Mouse (Mus musculus) hindbrain, postnatal 0 days (tissue): ENCODE measurements around the gene Htr3b. TPM values are rescaled to one million over a fixed set of nuclear protein-coding genes. Genes with fewer than 3 reads are reported as not detected.

Experiments used
- ATAC-seq: fragments of 200-750 bp; cut with Nextera tagmentation; 2 replicates; pipeline ENCODE4 v1.8.0; 2017; ENCODE audit warnings: mild to moderate bottlenecking, moderate TSS enrichment, moderate library complexity
- DNase-seq: peaks from one replicate; pipeline ENCODE4 v3.0.0-alpha.2; 2015; ENCODE audit warnings: low spot score
- H3K27ac ChIP-seq: fragments of 300-500 bp; sonication (generic); 2 replicates; pipeline ENCODE4 v1.5.1; 2014; ENCODE audit warnings: mild to moderate bottlenecking
- H3K27me3 ChIP-seq: fragments of 300-500 bp; sonication (generic); 2 replicates; pipeline ENCODE4 v1.6.1; 2014; ENCODE audit warnings: low read length, mixed read lengths; ENCODE audit not compliant: insufficient read depth
- H3K36me3 ChIP-seq: fragments of 300-500 bp; sonication (generic); 2 replicates; pipeline ENCODE4 v1.6.1; 2014; ENCODE audit warnings: low read length, mixed read lengths; ENCODE audit not compliant: insufficient read depth
- H3K4me1 ChIP-seq: fragments of 300-500 bp; sonication (generic); 2 replicates; pipeline ENCODE4 v1.6.1; 2014; ENCODE audit warnings: antibody characterized with exemption, low read length, mixed read lengths; ENCODE audit not compliant: insufficient read depth
- H3K4me2 ChIP-seq: fragments of 300-500 bp; sonication (generic); 2 replicates; pipeline ENCODE4 v1.6.1; 2014; ENCODE audit warnings: low read depth, mild to moderate bottlenecking, low read length, moderate library complexity, mixed read lengths
- H3K4me3 ChIP-seq: fragments of 300-500 bp; sonication (generic); 2 replicates; pipeline ENCODE4 v1.5.1; 2014; ENCODE audit warnings: low read length
- H3K9ac ChIP-seq: fragments of 300-500 bp; sonication (generic); replicated peaks from 2 replicates; pipeline ENCODE4 v1.6.1; 2014; ENCODE audit warnings: mild to moderate bottlenecking, low read length, moderate library complexity, mixed read lengths
- H3K9me3 ChIP-seq: fragments of 300-500 bp; sonication (generic); 2 replicates; pipeline ENCODE4 v1.6.1; 2016; ENCODE audit warnings: low read length, mixed read lengths
- CTCF ChIP-seq: IDR thresholded peaks from 2 replicates; pipeline ENCODE4 v1.5.1; 2016; ENCODE audit warnings: antibody characterized with exemption, control low read depth, low read depth
- WGBS: fragments of 180-500 bp; shearing (Covaris S2); extraction: QIAGEN DNeasy Blood & Tissue Kit; methylation state at CpG from one replicate; pipeline ENCODE4 v1.1.7; 2014; 5-methylcytosine and 5-hydroxymethylcytosine counted together
- polyA plus RNA-seq: library from polyadenylated mRNA; unstranded; fragments of >200 nt; fragmentation: Nextera tagmentation; extraction: Ambion mirVana; gene quantifications from 2 replicates; pipeline ENCODE4 v1.2.1, GENCODE M21; 2015
- total RNA-seq: library from RNA; depleted of rRNA; stranded (reverse); fragments of >200 nt; gene quantifications from 2 replicates; pipeline ENCODE4 v1.2.3, GENCODE M21; 2014; rRNA removed

Htr3b gene
- total RNA-seq (0.16 TPM in 1 of 2 replicates, not detected in the other), polyA plus RNA-seq (0.19 and 0.25 TPM in 2 replicates)

DNA sequence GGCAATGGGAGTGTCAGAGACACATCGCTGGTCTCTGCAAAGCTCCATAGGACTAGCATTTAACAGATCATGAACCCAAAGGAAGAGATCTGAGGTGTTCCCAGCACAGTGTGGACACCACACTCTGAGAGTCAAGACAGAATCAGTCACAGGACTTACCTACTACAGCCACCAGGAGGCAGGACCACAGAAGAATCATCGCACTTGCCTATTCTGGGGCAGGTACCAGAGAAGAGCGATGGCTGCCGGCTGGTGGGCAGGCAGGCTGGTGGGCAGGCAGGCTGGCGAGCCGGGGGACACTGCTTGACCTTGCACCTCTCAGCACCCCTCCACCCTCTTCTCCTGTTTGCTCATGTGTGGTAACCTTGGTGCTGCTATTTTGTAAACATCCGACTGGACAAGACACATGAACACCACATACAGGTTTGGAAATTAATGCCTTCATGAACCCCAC, at the start of gene Htr3b:
Gene Htr3b, minus strand, starts transcription at position 404 of the 454 bp plus-strand sequence.
- Histone ChIP-seq H3K4me1 (no peaks in the 10 kb centered on the region), H3K27ac (no peak within 1 kb of the TSS), H3K9me3 (no peaks in the 10 kb centered on the region), H3K27me3 (no peaks in the 10 kb centered on the region), H3K4me3 (no peak within 1 kb of the TSS), H3K36me3 (no peaks in the 10 kb centered on the region), H3K4me2 (no peak within 1 kb of the TSS), H3K9ac (no peak within 1 kb of the TSS)
- DNase-seq (no peak), ATAC-seq (no peak)
- peak; percentile 48; the same call in 1 of the 2 replicates for TF ChIP-seq CTCF
- 76% methylated on average over 7 of the region's 7 CpGs for WGBS

DNA sequence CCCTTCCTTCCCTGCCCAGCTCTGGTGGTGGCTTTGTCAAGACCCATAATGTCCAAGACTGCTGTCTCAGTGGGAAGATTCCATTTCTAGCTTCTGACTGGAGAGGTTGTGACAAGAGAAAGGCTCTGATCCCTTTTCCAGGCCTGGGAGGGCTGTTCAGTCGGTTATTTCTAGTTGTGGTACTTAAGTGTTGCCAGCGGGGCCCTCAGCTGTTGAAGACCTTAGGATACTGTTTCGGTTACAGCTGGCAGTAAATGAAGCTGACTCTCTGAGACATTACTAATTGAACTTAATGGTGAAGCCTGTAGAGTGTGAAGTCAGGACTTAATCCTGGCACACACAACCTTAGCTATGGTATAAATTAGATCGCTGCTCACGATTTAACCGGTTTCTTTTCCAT, 34.5 kb upstream of the Htr3b start:
- DNase-seq (no peak), ATAC-seq (no peak)
- H3K4me3 ChIP-seq, result no peak overlapping the region
- no peaks in the 10 kb centered on the region for H3K9me3 ChIP-seq
- no peak overlapping the region for H3K27ac ChIP-seq
- no peaks in the 10 kb centered on the region for H3K27me3 ChIP-seq
- TF ChIP-seq CTCF, result no peak
- H3K4me1 ChIP-seq, result no peaks in the 10 kb centered on the region
- no peak overlapping the region for H3K9ac ChIP-seq
- 84% methylated on average over 6 of the region's 6 CpGs for WGBS
- no peak overlapping the region for H3K4me2 ChIP-seq
- H3K36me3 ChIP-seq, result peaks cover 16% of the 10 kb centered on the region; the same call in 1 of the 2 replicates

DNA sequence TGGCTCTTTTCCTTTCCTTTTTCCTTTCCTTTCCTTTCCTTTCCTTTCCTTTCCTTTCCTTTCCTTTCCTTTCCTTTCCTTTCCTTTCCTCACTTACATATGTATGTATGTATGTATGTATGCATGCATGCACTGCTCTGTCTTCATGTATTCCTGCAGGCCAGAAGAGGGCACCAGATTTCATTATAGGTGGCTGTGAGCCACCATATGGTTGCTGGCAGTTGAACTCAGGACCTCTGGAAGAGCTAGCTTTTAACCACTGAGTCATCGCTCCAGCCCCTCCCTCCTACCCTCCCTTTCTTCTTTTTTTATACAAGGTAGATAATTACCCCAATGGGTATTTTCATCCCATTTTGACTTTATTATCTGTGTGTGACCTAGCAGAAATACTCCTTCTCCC, 30.9 kb upstream of the Htr3b start:
- Histone ChIP-seq H3K27ac (no peak overlapping the region), H3K36me3 (no peaks in the 10 kb centered on the region), H3K4me1 (no peaks in the 10 kb centered on the region; the same call in 1 of the 2 replicates), H3K27me3 (no peaks in the 10 kb centered on the region), H3K4me2 (no peak overlapping the region), H3K4me3 (no peak overlapping the region), H3K9me3 (no peaks in the 10 kb centered on the region), H3K9ac (no peak overlapping the region)
- ATAC-seq, result no peak
- peak; percentile 23; the same call in 1 of the 2 replicates for TF ChIP-seq CTCF
- WGBS, result 100% methylated on average over 1 of the region's 1 CpGs
- DNase-seq, result no peak

DNA sequence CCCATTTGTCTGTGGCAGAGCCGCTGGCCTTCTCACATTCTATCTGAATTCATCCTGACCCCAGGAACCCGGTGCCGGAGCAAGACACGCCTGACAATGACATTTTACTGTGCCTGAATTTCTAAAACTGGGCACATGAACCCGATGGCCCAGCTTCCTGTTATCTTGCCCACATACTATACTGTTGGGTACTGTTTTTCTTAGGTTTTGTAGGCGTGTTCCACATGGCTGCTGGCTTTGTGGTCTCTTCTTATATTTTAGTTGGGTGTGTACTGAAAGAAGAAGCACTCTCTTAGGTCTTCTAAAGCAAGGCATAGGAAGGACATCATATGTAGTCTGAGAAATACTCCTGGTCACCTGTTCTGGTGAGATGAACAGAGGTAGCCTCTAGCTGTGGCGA, 30.0 kb upstream of the Htr3b start:
- DNase-seq (no peak), ATAC-seq (no peak)
- Histone ChIP-seq H3K9me3 (no peaks in the 10 kb centered on the region), H3K4me2 (no peak overlapping the region), H3K4me1 (no peaks in the 10 kb centered on the region; the same call in 1 of the 2 replicates), H3K36me3 (no peaks in the 10 kb centered on the region), H3K27me3 (no peaks in the 10 kb centered on the region), H3K4me3 (no peak overlapping the region), H3K27ac (no peak overlapping the region), H3K9ac (no peak overlapping the region)
- no peak for TF ChIP-seq CTCF
- WGBS, result 91% methylated on average over 7 of the region's 7 CpGs

DNA sequence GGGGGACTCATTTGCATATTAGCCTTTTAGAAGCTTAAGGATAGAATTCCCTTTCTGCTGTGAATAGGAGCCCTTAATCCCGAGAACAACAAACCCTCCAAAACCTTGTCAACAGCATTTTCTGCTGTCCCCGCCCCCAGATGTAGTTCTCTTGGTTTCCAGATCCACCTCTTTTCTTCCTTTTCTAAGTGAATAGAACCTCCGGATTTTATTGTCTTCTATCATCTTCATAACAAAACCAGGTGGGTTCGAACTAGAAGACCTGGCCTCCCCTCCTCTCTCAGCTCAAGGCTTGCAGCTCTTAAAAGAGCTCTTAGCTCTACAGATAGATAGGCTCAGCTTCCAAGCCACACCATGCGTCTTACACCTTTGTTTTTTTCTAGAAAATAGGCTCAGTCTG, 26.9 kb upstream of the Htr3b start:
- DNase-seq (no peak), ATAC-seq (no peak)
- Histone ChIP-seq H3K27ac (no peak overlapping the region), H3K4me3 (no peak overlapping the region), H3K36me3 (no peaks in the 10 kb centered on the region), H3K27me3 (no peaks in the 10 kb centered on the region), H3K9me3 (no peaks in the 10 kb centered on the region), H3K4me1 (peaks cover 7% of the 10 kb centered on the region), H3K4me2 (no peak overlapping the region), H3K9ac (no peak overlapping the region)
- 76% methylated on average over 5 of the region's 5 CpGs for WGBS
- no peak for TF ChIP-seq CTCF

DNA sequence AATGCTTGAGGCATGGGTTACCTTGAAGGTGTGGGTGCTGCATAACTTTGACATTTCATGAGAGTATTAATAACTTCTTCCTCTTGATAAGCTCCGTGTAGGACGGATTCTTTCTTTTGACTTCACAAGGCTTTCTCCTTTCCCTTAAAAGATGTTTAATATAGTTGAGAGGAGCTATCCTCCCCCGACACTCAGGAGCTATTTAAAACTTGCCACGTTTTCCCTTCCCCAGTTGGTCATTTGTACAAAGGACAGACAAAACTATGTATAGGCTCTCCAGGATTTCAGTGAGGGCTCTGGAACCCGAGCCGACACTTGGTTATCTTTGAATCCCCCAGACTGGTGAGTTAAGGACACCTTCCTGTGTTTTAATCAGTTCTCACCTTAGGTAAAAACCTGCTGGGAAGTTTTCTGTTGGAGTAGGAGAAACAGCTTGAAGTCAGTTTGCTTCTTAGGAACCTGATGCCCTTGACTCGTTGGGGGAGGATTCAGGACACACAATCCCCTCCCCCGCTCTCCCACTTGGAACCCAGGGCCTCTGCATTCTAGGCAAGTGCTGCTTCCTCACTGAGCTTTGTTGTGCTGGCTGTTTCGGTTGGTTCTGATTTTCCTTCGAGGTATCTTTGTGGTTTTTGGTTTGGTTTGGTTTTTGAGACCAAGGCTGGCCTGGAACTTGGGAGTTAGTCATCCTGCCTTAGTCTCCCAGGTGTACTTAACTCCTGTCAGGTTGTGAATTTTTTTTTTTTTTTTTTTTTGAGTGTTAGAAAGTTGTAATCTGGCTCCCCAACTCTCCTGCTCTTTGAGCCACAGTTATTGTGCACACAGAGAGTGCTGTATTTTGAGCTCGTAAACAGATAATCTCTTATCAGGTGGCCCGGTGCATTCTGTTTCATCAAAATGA, 22.7 kb upstream of the Htr3b start:
- Histone ChIP-seq H3K4me1 (peaks cover 7% of the 10 kb centered on the region), H3K9ac (no peak overlapping the region), H3K36me3 (no peaks in the 10 kb centered on the region), H3K4me2 (peak overlapping the region; percentile 66), H3K9me3 (no peaks in the 10 kb centered on the region), H3K27ac (no peak overlapping the region), H3K4me3 (peak overlapping the region; percentile 7; the same call in 1 of the 2 replicates), H3K27me3 (no peaks in the 10 kb centered on the region)
- DNase-seq (no peak), ATAC-seq (no peak)
- 34% methylated on average over 12 of the region's 12 CpGs for WGBS
- TF ChIP-seq CTCF, result no peak
